Mouse (Mus musculus) mouse trophoblast stem cell (cell line): Measurements from ENCODE around the gene Il17c.

Experiments
- in situ Hi-C, 2 experiments: fragments of 300-500 bp; cut with MseI, MboI; formaldehyde crosslinking; loops; 2 replicates in 1 of 2; 3 replicates in 1 of 2; pipeline ENCODE4 v1.15.1; 2025

Gene Il17c

DNA sequence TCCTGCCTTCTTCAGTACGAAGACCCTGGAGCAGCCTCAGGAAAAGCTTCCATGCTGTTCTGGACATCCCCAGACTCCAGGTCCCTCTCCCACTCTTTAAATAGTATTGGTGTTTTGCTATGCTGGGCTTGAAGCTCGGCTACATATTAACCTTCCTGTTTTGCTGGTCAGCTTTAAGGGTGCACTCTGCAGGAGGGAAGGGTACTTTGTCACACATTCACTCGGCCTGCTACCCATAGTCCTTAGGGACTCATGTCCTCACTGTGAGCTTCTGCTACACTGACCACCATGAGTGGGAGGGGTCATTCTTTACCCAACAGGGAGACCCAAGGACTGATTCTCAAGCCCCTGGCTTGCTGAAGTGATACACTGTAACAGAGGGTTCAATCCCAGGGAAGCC, 8.8 kb downstream of the Il17c start:
- in situ Hi-C loops = no loop called here

DNA sequence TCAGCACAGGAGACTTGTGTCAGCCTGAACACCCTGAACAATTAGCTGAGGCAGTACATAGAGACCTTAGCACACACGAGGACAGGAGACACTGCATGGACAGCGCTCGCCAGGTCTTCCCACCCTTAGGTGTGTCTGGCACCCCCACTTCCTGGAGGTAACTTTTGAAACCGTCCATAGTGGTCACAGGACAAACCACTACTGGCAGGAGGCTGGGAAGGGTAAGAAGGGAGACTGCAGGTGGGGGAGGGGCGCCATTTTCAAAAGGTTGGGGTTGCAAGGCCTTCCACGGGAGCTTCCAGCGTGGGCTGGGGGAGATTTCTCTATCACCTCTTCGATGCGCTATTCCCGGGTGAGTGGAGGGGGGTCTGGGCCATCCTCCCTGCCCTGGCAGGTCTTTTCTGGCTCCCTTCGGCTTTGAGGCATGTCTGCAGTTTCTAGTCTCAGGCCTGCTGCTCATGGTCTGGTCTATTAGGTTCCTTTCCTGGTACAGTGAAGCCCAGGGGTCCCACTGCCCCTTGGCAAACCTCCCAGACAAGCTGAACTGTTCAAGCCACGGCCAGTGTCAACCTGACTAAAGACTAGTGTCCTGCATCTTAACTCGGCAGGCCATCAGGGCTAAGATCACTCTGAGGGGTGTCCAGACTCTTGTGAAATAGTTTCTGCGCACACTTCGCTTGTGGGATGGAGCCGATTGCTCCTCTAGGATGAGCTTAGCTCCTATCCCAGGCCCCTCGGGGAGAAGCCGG, 10.0 kb downstream of the Il17c start:
- in situ Hi-C loops = no loop called here

DNA sequence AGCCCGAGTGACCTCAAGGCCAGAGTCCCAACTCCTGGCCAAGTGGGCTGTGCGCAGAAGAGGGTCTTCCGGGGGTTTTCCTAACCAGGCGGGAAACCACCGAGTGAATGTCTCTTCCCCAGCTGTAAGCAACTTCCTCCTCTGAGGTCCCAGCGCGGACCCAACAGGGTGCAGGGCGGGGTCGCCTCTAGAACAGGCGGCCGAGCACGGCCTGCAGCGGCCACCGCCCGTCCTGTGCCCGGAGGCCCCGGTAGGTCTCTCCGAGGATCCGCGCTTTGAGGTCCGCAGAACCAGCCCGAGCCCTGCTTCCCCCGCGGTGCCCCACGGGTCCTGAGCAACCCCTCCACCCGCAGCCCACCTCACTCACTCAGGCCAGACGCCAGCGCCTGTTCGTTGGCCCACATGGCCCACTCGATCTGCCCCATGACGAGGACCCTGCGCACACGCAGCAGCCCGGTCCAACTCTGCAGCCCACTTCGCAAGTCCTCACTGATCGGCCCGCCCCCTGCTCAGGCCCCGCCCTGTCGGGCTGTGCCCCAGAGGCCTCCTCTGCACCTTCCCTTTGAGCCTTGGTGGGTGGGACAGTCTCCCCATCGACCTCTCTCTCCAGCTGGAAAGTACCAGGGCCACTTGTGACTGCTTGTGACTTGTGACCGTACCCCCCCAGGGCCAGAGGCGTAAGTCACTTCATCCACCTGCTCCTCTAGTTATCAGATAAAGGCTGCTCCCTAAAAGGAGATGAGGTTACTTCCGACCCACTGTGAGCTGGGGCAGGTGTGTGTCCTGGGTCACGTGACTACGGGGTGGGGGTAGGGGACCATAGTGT, 10.8 kb downstream of the Il17c start, which contains the start of gene Cyba:
Cyba (minus strand) TSS at position 488 of the 826 bp plus-strand sequence.
- in situ Hi-C loops = no loop called here

- in situ Hi-C loops = no loop called here
These were observed 11.6 kb downstream of the Il17c start for GRCm38 (mm10) chr8:122433269-122433905.

- in situ Hi-C loops = no loop called here
These were observed 13.6 kb downstream of the Il17c start for GRCm38 (mm10) chr8:122435375-122435774.

DNA sequence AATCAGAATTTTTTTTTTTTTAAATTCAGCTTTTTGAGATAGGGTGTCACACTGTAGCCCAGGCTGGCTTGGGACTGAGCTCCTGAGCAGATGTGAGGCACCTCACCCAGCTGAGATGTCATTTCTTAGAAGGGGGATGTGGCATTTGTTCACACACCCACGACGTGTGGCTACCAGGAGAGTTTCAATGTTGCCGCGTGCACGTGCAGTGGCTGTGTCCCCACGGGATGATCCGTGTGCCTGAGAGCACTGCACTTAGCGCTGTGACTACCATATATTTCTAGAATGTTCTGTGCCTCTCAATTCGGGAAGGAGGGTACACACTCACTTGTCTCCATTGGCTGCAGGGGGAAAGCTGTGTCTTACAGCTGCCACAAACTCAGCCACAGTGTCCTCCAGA, 14.3 kb downstream of the Il17c start:
- in situ Hi-C loops = no loop called here

- in situ Hi-C loops = no loop called here
These were observed 14.8 kb downstream of the Il17c start for GRCm38 (mm10) chr8:122436586-122437125.

DNA sequence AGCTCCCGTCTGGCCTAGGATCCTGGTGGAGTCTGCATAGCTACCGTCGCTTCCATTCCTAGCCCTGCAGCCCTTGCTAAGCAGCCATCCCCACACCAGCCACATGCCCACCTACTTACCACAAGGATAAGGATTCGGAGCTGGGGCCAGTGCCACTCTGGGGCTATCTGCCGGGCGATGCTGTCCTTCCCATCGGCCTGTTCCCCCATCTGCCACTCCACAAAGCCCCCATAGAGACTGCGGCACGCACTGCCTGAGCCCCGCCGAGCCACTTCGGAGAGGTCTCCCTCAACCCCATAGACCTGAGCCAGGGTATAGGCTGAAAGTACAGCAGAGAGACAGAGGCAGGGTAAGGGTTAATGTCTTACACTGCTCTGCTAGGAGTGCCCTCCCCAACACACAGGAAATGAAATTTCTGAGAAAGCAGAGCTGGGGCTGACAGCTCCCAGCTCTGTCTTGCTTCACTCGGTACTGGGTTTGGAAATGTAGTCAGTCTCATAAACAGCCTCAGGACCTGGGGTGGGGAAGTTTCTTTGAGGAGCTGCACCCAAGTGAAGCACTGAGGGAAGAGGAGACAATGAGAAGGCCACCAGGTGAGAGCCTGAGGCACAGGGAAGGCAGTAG, 16.0 kb downstream of the Il17c start:
- in situ Hi-C loops = no loop called here

GRCm38 (mm10) chr8:122439336-122439735, 17.5 kb downstream of the Il17c start:
- in situ Hi-C loops = no loop called here

DNA sequence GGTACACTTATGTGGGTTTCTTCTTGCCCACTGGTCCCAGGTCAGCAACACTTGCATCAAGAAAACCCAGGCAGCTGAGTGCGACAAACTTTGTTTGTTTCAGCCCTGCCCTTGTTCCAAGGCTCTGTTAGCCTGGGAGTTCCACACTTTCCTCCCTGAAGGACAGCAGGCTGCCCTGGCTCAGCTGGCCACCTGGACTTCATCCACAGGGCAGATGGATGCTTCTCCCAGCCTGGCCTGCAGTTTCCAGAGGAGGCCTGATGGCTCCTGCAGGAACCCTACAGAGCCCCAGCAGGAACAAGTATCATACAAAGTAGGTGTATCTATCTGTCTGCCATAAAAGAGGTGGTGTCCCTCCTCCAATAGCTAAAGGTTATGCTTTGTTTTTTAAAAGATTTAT, 19.5 kb downstream of the Il17c start:
- in situ Hi-C loops = no loop called here

DNA sequence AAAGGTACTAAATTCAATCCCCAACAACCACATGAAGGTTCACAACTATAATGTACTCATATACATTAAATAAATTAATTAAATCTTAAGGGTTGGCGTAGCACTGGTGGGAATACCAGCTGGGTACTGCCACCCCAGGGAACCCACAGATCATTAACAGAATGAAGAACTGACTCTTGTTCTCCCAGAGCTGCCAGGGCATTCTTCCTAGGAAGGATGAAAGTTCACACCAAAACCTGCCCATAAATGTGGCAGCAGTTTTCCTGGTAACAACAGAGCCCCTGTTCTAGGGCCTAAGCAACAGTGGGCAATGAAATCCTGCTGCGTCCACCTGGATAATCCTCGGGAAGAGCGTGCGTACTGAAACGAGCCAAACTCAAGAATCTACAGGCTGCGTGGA, 20.5 kb downstream of the Il17c start:
- in situ Hi-C loops = no loop called here

DNA sequence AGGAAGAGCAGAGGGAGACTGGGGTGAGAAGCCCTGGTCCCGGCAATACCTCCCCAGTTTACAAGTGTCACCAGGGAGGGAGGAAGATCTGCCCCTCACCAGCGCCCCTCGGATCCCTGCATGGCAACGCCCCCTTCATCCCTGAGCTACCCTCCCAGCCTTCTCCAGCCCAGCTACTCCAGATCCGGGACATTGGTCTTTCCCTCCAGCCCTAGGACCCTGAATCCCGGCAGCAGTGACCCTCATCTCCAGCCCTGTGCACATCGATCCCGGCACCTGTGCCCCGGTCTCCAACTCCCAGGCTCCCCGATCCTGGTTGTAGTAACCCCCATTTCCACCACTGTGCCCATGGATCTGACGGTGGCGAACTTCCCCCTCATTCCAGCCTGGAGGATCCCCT, 21.0 kb downstream of the Il17c start:
- in situ Hi-C loops = no loop called here

- in situ Hi-C loops = no loop called here
These were observed 21.6 kb downstream of the Il17c start, which contains the start of gene Mvd for GRCm38 (mm10) chr8:122443262-122444006. Gene Mvd, minus strand, starts transcription at chr8:122443422.

GRCm38 (mm10) chr8:122444058-122444748, 22.4 kb downstream of the Il17c start:
- in situ Hi-C loops = no loop called here

DNA sequence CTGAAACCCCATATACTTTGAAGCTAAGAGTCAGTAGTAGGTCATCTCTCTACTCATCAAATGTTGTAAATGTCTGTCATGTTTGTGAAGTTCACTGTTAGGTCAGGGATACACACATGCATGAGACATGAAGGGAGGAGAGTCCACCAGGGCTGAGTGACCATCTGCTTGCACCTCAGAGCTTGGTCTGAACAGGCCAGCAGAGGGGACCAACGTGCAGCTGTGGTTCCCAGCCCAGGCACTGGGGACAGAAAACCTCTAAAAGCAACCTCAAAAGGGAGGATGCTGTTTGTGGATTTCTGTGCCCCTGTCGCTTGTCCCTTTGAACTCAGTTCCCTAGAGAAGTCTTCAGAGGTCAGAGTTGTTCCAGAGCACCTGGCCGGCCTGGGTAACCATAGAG, 23.4 kb downstream of the Il17c start:
- in situ Hi-C loops = no loop called here

DNA sequence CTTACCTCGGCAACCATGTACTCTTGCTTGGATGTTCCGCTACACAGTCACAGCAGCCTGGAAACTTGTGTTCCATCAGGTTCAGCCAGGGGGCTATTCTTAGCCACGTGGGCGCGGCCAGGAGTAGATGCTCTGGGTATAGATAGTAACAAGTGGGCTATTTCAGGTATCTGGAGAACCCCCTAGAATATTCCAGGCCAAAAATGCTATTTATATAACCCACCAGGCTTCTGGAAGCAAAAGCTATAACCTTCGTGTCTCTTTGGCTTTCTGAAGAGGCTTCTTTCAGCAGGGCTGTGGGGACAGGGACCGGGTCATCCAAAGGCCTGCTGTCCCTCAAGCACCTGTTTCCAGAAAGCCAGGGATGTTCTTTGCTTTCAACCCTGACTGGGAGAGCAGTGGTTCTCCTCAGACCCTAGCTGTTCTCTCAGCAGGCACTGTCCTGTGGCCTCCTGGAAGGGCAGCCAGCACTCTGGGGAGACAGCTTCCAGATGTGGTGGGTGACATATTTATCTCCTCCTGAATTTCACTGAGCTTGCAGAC, 29.4 kb downstream of the Il17c start:
- in situ Hi-C loops = no loop called here

DNA sequence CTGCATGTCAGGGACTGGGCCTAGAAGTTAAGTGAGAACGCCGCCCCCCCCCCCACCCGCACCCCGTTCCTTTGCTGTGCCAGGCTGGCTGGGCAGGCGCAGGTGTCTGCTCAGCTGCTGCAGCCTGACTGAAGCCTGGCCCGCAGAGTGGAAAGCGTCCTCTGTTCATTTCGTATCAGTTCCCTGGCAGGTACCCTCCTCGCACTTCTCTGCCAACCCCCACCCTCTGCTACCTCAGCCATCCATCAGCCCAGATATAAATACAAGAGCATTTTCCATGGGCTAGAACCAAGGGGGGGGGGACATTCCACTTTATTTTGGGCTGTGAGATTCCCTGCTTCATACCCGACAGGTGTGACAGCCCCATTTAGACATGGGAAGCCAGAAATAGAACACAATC, 30.3 kb downstream of the Il17c start:
- in situ Hi-C loops = no loop called here

- in situ Hi-C loops = no loop called here
These were observed 32.6 kb downstream of the Il17c start for GRCm38 (mm10) chr8:122454409-122454808.

DNA sequence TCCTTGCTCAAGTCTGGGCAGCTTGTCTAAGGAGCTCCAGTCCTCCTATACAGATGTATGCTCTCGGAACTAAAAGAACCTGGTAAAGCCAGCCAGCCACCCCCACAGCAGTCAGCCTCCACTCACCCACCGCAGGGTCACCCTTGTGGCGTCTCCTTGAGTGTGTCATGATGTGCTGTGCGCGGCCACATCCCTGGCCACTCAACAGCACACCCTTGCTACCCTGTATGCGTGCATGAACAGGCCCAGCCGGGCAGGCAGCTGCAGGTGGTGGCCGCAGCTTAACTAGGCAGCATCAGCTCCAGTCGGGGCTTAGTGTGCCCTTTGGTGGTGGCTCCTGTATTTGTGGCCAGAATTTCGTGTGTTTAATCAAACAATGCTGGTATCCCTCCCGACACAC, 35.4 kb downstream of the Il17c start:
- in situ Hi-C loops = no loop called here
